Mouse (Mus musculus) spleen, adult 2 months (tissue): Measurements from ENCODE around the gene Tubg2.

Experiments
- CTCF ChIP-seq: fragments of 200-500 bp; IDR thresholded peaks from 2 replicates; pipeline ENCODE4 v1.5.1; 2011; ENCODE audit warnings: mild to moderate bottlenecking, inconsistent platforms; ENCODE audit not compliant: insufficient read depth, insufficient read length, insufficient replicate concordance; ENCODE audit errors: extremely low read depth
- POLR2A ChIP-seq: fragments of 200-500 bp; IDR thresholded peaks from 2 replicates; pipeline ENCODE4 v1.6.1; 2011; ENCODE audit warnings: low read depth, low read length, inconsistent platforms

- TF ChIP-seq POLR2A, result no peak
- peak; percentile 27; the same call in 1 of the 2 replicates for TF ChIP-seq CTCF
Observed at GRCm38 (mm10) chr11:101180846-101181740, 25.4 kb downstream of the Tubg2 start.
